Mouse (Mus musculus) myocyte (in vitro differentiated cells): Measurements from ENCODE around the gene Arid1a.
"Not testable (repeated sequence)": the region's sequence is repeated elsewhere in the genome, so short reads cannot be mapped to it uniquely, and the experiment has no call there.

Experiments
- E2F4 ChIP-seq: IDR thresholded peaks from one replicate; pipeline ENCODE4 v1.6.1; 2011; ENCODE audit warnings: mild to moderate bottlenecking, control low read depth, moderate library complexity; ENCODE audit not compliant: insufficient read depth
- MAX ChIP-seq: IDR thresholded peaks from one replicate; pipeline ENCODE4 v1.6.1; 2011; ENCODE audit warnings: low read depth, mild to moderate bottlenecking, control low read depth
- MYOG ChIP-seq, 3 experiments: IDR thresholded peaks; one replicate each; pipeline ENCODE4 v1.6.1; 2011; ENCODE audit warnings: control low read depth in 2 of 3, low read depth in 2 of 3, mild to moderate bottlenecking in 2 of 3; ENCODE audit not compliant: insufficient read length in 2 of 3, control insufficient read depth in 1 of 3, insufficient read depth in 1 of 3
- POLR2A ChIP-seq: IDR thresholded peaks from one replicate; pipeline ENCODE4 v1.6.1; 2011; ENCODE audit warnings: low read depth, mild to moderate bottlenecking, control low read depth, moderate library complexity; ENCODE audit not compliant: insufficient read length
- POLR2AphosphoS2 ChIP-seq: IDR thresholded peaks from one replicate; pipeline ENCODE4 v1.6.1; 2011; ENCODE audit warnings: low read depth, control low read depth; ENCODE audit not compliant: insufficient read length
- TCF12 ChIP-seq: IDR thresholded peaks from one replicate; pipeline ENCODE4 v1.6.1; 2011; ENCODE audit warnings: mild to moderate bottlenecking, control low read depth; ENCODE audit not compliant: poor library complexity, insufficient read depth, severe bottlenecking
- TCF3 ChIP-seq: IDR thresholded peaks from one replicate; pipeline ENCODE4 v1.6.1; 2011; ENCODE audit warnings: low read depth, control low read depth; ENCODE audit not compliant: insufficient read length
- USF1 ChIP-seq: IDR thresholded peaks from one replicate; pipeline ENCODE4 v1.6.1; 2011; ENCODE audit warnings: low read depth, mild to moderate bottlenecking, control low read depth, moderate library complexity

GRCm38 (mm10) chr4:133654070-133654469, 102.5 kb downstream of the Arid1a start:
- not testable (repeated sequence) for TF ChIP-seq POLR2A; MYOG (IDR thresholded peaks at IDR 0.05; ENCODE audit: control insufficient read depth in 1 of 3, insufficient read depth in 1 of 3, insufficient read length in 2 of 3, low read depth in 2 of 3); TCF12; USF1; E2F4; POLR2AphosphoS2; TCF3; MAX
